14 mouse cellular contexts compared by ENCODE assay signal in the genomic region with DNA sequence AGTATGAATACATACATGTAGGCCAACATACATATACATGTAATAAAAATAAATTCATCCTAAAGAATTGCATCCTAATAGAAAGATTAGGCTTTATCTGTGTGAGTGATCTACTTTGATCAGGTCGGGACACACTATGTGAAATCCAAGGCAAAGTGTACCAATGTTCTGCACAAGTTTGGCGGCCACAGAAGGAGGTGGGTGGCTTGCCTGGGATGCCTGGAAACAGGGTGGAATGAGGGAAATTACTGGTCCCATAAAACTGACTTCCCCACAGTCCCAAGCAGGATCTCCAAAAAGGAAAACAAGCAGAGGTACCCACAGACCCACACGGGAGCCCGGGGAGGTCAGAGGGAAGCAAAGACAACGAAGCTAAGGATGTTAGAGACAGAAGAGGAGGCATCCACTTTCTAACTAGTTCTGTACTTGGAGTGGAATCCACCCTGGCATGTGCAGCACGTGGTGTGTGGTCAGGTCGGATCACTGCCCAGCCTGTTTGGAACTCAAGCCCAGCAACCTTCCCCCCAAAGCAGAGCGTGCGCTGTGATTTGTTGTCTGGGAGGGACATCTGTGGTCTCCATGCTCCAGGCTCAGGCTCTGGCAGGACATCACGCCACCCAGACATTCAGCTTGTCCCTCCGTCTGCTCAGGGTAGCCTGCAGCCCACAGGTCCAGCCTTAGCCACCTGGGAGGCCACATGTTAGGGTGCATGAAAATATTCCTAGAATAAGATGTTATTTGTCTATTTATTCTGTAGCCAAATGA.
"Had no signal": no experiment of that assay in that cellular context is flagged by ENCODE, and none has a peak within 500 bp of the region (broad histone marks: within the 10 kb centered on the region; RNA-seq: fewer than 3 reads in every experiment).

No protein-coding gene starts in this region.

- H3K36me3 ChIP-seq: kidney, embryonic 15.5 days; limb, embryonic 13.5 days; liver, embryonic 15.5 days; midbrain, embryonic 15.5 days; neural tube, embryonic 12.5 days; stomach, embryonic 15.5 days had no signal

- H3K9me3 ChIP-seq: kidney, embryonic 15.5 days; limb, embryonic 13.5 days; liver, embryonic 15.5 days; midbrain, embryonic 15.5 days; neural tube, embryonic 12.5 days; stomach, embryonic 15.5 days had no signal

- H3K27me3 ChIP-seq: kidney, embryonic 15.5 days; limb, embryonic 13.5 days; liver, embryonic 15.5 days; midbrain, embryonic 15.5 days; neural tube, embryonic 12.5 days; stomach, embryonic 15.5 days had no signal

- H3K4me3 ChIP-seq: kidney, embryonic 15.5 days; limb, embryonic 13.5 days; liver, embryonic 15.5 days; midbrain, embryonic 15.5 days; neural tube, embryonic 12.5 days; stomach, embryonic 15.5 days had no signal

- H3K27ac ChIP-seq: hindbrain, postnatal 0 days; kidney, embryonic 15.5 days; limb, embryonic 13.5 days; liver, embryonic 15.5 days; midbrain, embryonic 15.5 days; neural tube, embryonic 12.5 days; stomach, embryonic 15.5 days had no signal

- ATAC-seq: hindbrain, postnatal 0 days; lung, postnatal 0 days; midbrain, embryonic 15.5 days had no signal

- H3K4me1 ChIP-seq: kidney, embryonic 15.5 days; liver, embryonic 15.5 days; midbrain, embryonic 15.5 days; neural tube, embryonic 12.5 days; stomach, embryonic 15.5 days had no signal

- DNase-seq: kidney, adult 18-20 months; kidney, postnatal 14 days; lung, adult 2 months; lung, postnatal 36 days; right cerebral cortex, postnatal 14 days; thymus, postnatal 36 days had no signal
